Mouse (Mus musculus) kidney, adult 2 months (tissue): Measurements from ENCODE around the gene Rad9a.

Experiments
- CTCF ChIP-seq: fragments of 200-500 bp; conservative IDR thresholded peaks from 2 replicates; pipeline ENCODE4 v1.5.1; 2011; ENCODE audit warnings: low read depth, mild to moderate bottlenecking, control low read depth, low read length, moderate library complexity, mixed read lengths; ENCODE audit not compliant: insufficient read depth, insufficient read length
- POLR2A ChIP-seq: fragments of 200-500 bp; IDR thresholded peaks from one replicate; pipeline ENCODE4 v1.6.1; 2011; ENCODE audit warnings: low read depth, low read length, control low read depth

DNA sequence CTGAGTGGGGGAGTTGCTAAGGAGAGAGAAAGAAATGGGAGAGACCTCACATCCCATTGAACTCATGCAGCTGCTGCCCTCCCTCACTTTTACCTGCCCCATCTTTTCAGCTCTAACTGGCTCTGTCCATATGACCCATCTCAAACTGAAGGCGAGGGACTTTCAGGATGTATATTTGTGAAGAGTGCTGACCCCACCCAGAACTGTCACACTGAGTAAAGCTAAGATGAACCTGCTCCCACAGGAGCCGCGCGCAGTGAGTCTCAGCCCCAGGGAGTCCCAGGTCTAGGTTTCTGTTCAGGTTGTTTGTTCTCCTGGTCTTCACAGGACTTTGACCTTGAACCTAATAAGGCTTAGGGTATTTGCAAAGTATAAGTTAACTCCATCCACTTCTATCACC is 27.4 kb upstream of the Rad9a start:
- TF ChIP-seq CTCF (no peak), POLR2A (no peak)
